Mouse (Mus musculus) lung, adult 2 months (tissue): Measurements from ENCODE around the gene 1700003E16Rik. TPM values are rescaled to one million over a fixed set of nuclear protein-coding genes. Genes with fewer than 3 reads are reported as not detected.

Experiments
- DNase-seq: peaks from one replicate; pipeline ENCODE4 v3.0.0; 2022
- H3K4me1 ChIP-seq: fragments of 200-500 bp; 2 replicates; pipeline ENCODE4 v1.6.1; 2011; ENCODE audit warnings: low read length; ENCODE audit not compliant: control insufficient read depth, insufficient read depth
- H3K4me3 ChIP-seq: fragments of 200-500 bp; replicated peaks from 2 replicates; pipeline ENCODE3; 2011; ENCODE audit warnings: low read depth, mild to moderate bottlenecking, control low read depth, low read length; ENCODE audit errors: extremely low read depth
- CTCF ChIP-seq: fragments of 200-500 bp; IDR thresholded peaks from 2 replicates; pipeline ENCODE4 v1.5.1; 2011; ENCODE audit warnings: mild to moderate bottlenecking, low read length, control low read depth; ENCODE audit not compliant: insufficient read depth
- POLR2A ChIP-seq: fragments of 200-500 bp; IDR thresholded peaks from 2 replicates; pipeline ENCODE4 v1.6.1; 2011; ENCODE audit warnings: low read depth, mild to moderate bottlenecking, control low read depth, low read length, borderline replicate concordance; ENCODE audit errors: extremely low read depth
- WGBS: fragments of 180-500 bp; shearing (Covaris S2); methylation state at CpG from one replicate; pipeline ENCODE4 v1.1.7; 2018; 5-methylcytosine and 5-hydroxymethylcytosine counted together
- polyA plus RNA-seq: library from polyadenylated mRNA; depleted of rRNA; stranded (reverse); fragments of >200 nt; gene quantifications from 2 replicates; pipeline ENCODE4 v1.2.3, GENCODE M21; 2012

The 1700003E16Rik gene
- polyA plus RNA-seq, 1 experiment, result 4.6 TPM

GRCm38 (mm10) chr6:83117165-83117438 lies 39.1 kb upstream of the 1700003E16Rik start:
- 74% methylated on average over 4 of the region's 4 CpGs for WGBS
- Histone ChIP-seq H3K4me1 (peaks cover 8% of the 10 kb centered on the region), H3K4me3 (no peak overlapping the region)
- TF ChIP-seq POLR2A (no peak), CTCF (no peak)
- no peak for DNase-seq

GRCm38 (mm10) chr6:83117616-83118015 lies 38.6 kb upstream of the 1700003E16Rik start:
- 89% methylated on average over 13 of the region's 13 CpGs for WGBS
- TF ChIP-seq POLR2A, result no peak
- TF ChIP-seq CTCF, result no peak
- Histone ChIP-seq H3K4me3 (no peak overlapping the region), H3K4me1 (peaks cover 12% of the 10 kb centered on the region)
- DNase-seq, result no peak

- DNase-seq, result no peak
- H3K4me1 ChIP-seq, result peaks cover 12% of the 10 kb centered on the region
- WGBS, result 83% methylated on average over 11 of the region's 11 CpGs
- TF ChIP-seq CTCF, result no peak
- 0 out of 2 replicates have a peak, but pooled peaks have one; percentile 30 for TF ChIP-seq POLR2A
- H3K4me3 ChIP-seq, result no peak overlapping the region
These were observed 37.8 kb upstream of the 1700003E16Rik start for GRCm38 (mm10) chr6:83118369-83118768.

GRCm38 (mm10) chr6:83118825-83119733 lies 37.1 kb upstream of the 1700003E16Rik start:
- peaks cover 12% of the 10 kb centered on the region for H3K4me1 ChIP-seq
- TF ChIP-seq POLR2A, result no peak
- no peak for TF ChIP-seq CTCF
- 72% methylated on average over 14 of the region's 14 CpGs for WGBS
- DNase-seq, result no peak
- H3K4me3 ChIP-seq, result no peak overlapping the region

GRCm38 (mm10) chr6:83119734-83120051 lies 36.5 kb upstream of the 1700003E16Rik start:
- peaks cover 15% of the 10 kb centered on the region for H3K4me1 ChIP-seq
- H3K4me3 ChIP-seq, result no peak overlapping the region
- WGBS, result 72% methylated on average over 7 of the region's 7 CpGs
- no peak for TF ChIP-seq POLR2A
- no peak for TF ChIP-seq CTCF
- no peak for DNase-seq

- TF ChIP-seq CTCF (no peak), POLR2A (peak; percentile 75; the same call in 1 of the 2 replicates)
- DNase-seq, result peak; percentile 90
- Histone ChIP-seq H3K4me1 (peaks cover 11% of the 10 kb centered on the region), H3K4me3 (peak within 1 kb of the TSS; percentile 70)
- WGBS, result under 1% methylated on average over 37 of the region's 38 CpGs
These were observed 35.0 kb upstream of the 1700003E16Rik start, which contains the start of gene Wbp1 for GRCm38 (mm10) chr6:83120930-83121862. Gene Wbp1 (minus strand): TSS chr6:83121559.

GRCm38 (mm10) chr6:83121863-83122710 lies 34.1 kb upstream of the 1700003E16Rik start:
- H3K4me3 ChIP-seq, result peak overlapping the region; percentile 61
- peaks cover 11% of the 10 kb centered on the region for H3K4me1 ChIP-seq
- 3% methylated on average over 51 of the region's 52 CpGs for WGBS
- DNase-seq, result no peak
- TF ChIP-seq CTCF, result no peak
- TF ChIP-seq POLR2A, result no peak

- WGBS, result 84% methylated on average over 5 of the region's 5 CpGs
- no peak overlapping the region for H3K4me3 ChIP-seq
- DNase-seq, result no peak
- TF ChIP-seq POLR2A, result no peak
- no peak for TF ChIP-seq CTCF
- H3K4me1 ChIP-seq, result peaks cover 11% of the 10 kb centered on the region
These were observed 33.2 kb upstream of the 1700003E16Rik start for GRCm38 (mm10) chr6:83122961-83123360.
